9 mouse cellular contexts compared by ENCODE assay signal in the genomic region with DNA sequence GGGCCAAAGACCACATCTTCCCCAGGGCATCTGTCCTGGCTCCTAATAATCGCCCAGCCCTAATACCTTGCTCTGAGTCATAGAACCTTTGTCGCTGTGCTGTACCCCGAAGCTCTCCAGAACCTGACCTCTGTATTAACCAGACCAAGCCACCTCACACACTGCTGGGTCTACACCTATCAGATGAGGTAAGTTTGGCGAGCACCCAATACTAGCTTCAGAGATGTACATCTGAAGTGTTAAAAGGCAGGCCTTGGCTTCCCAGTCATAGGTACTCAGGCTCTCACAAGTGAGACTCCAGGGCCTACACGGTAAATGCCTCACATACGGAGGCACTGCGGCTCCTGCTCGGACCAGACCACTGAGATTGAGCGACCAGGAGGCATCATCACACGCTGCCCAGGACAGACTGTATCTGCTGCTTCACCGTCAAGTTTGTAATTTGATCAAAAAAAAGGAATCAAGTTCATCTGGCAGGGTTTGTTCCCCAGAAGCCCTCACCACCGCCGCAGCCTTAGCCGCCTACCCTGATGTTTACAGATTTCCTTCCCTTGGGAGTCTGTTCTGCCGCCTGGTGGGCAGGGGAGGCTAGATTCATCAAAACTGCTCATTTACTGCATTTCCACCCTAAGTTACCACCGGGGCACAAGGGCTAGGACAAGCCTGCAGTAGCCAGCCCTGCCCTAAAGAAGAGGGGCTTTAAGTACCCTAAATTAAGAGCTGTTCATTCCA. TPM values are rescaled to one million over a fixed set of nuclear protein-coding genes. Genes with fewer than 3 reads are reported as not detected.
DNase-seq lines count a peak whose midpoint lies in the region; ATAC-seq and TF ChIP-seq lines count a peak whose summit lies in the region.
"Had no signal": no experiment of that assay in that cellular context is flagged by ENCODE, and none has a peak within 500 bp of the region (broad histone marks: within the 10 kb centered on the region; RNA-seq: fewer than 3 reads in every experiment).

No protein-coding gene starts in this region.

- ATAC-seq in forebrain, embryonic 13.5 days: no peak
- no peak for ATAC-seq in forebrain, embryonic 12.5 days (ENCODE audit: low FRiP score)
- no peak for ATAC-seq in lung, embryonic 16.5 days (ENCODE audit: low read depth)
- ATAC-seq in hindbrain, postnatal 0 days: no peak
- ATAC-seq in neural tube, embryonic 15.5 days (ENCODE audit: low FRiP score): no peak

- TF ChIP-seq CTCF in hindbrain, postnatal 0 days (IDR thresholded peaks at IDR 0.05; ENCODE audit: low read depth): peak; percentile 52; the same call in 1 of the 2 replicates

- peaks cover 39% of the 10 kb centered on the region for H3K4me1 ChIP-seq in forebrain, embryonic 13.5 days
- H3K4me1 ChIP-seq in forebrain, embryonic 12.5 days: peaks cover 43% of the 10 kb centered on the region
- H3K4me1 ChIP-seq in lung, embryonic 16.5 days (replicated peaks; ENCODE audit: control insufficient read depth, insufficient read depth, low read length): peaks cover 19% of the 10 kb centered on the region
- H3K4me1 ChIP-seq in hindbrain, postnatal 0 days (ENCODE audit: insufficient read depth, low read length): peaks cover 11% of the 10 kb centered on the region
- peaks cover 69% of the 10 kb centered on the region for H3K4me1 ChIP-seq in neural tube, embryonic 15.5 days

- H3K9ac ChIP-seq in forebrain, embryonic 13.5 days: peak overlapping the region; percentile 81; the same call in 1 of the 2 replicates
- H3K9ac ChIP-seq in forebrain, embryonic 12.5 days: no peak overlapping the region
- peak overlapping the region; percentile 6; the same call in 1 of the 2 replicates for H3K9ac ChIP-seq in lung, embryonic 16.5 days (ENCODE audit: low read length)
- H3K9ac ChIP-seq in hindbrain, postnatal 0 days (replicated peaks; ENCODE audit: low read length): 0 out of 2 replicates have a peak overlapping the region, but pooled peaks have one; percentile 90
- no peak overlapping the region; the same call in 1 of the 2 replicates for H3K9ac ChIP-seq in neural tube, embryonic 15.5 days (replicated peaks)

- H3K4me2 ChIP-seq in forebrain, embryonic 13.5 days: peak overlapping the region; percentile 80; the same call in 1 of the 2 replicates
- no peak overlapping the region for H3K4me2 ChIP-seq in forebrain, embryonic 12.5 days
- H3K4me2 ChIP-seq in lung, embryonic 16.5 days (ENCODE audit: low read depth, low read length): no peak overlapping the region; the same call in 1 of the 2 replicates
- peak overlapping the region; percentile 70 for H3K4me2 ChIP-seq in hindbrain, postnatal 0 days (ENCODE audit: low read depth, low read length)
- peak overlapping the region; percentile 87 for H3K4me2 ChIP-seq in neural tube, embryonic 15.5 days

- 86% methylated on average over 16 of the region's 16 CpGs for WGBS in forebrain, embryonic 13.5 days
- 88% methylated on average over 16 of the region's 16 CpGs for WGBS in forebrain, embryonic 12.5 days
- 67% methylated on average over 16 of the region's 16 CpGs for WGBS in lung, embryonic 16.5 days
- WGBS in hindbrain, postnatal 0 days: 75% methylated on average over 16 of the region's 16 CpGs
- 74% methylated on average over 16 of the region's 16 CpGs for WGBS in neural tube, embryonic 15.5 days

- H3K36me3 ChIP-seq in forebrain, embryonic 13.5 days (ENCODE audit: poor library complexity, severe bottlenecking): peaks cover 42% of the 10 kb centered on the region
- H3K36me3 ChIP-seq in forebrain, embryonic 12.5 days (replicated peaks): peaks cover 46% of the 10 kb centered on the region
- H3K36me3 ChIP-seq in lung, embryonic 16.5 days (ENCODE audit: control insufficient read depth, insufficient read depth, low read length): peaks cover 10% of the 10 kb centered on the region; the same call in 1 of the 2 replicates
- H3K36me3 ChIP-seq in hindbrain, postnatal 0 days (ENCODE audit: insufficient read depth, low read length): peaks cover 26% of the 10 kb centered on the region; the same call in 1 of the 2 replicates
- peaks cover 41% of the 10 kb centered on the region for H3K36me3 ChIP-seq in neural tube, embryonic 15.5 days

- H3K4me3 ChIP-seq in forebrain, embryonic 13.5 days: no peak overlapping the region
- no peak overlapping the region; the same call in 1 of the 2 replicates for H3K4me3 ChIP-seq in forebrain, embryonic 12.5 days (replicated peaks)
- H3K4me3 ChIP-seq in lung, embryonic 16.5 days (ENCODE audit: low read length): no peak overlapping the region
- peak overlapping the region; percentile 85; the same call in 1 of the 2 replicates for H3K4me3 ChIP-seq in hindbrain, postnatal 0 days (ENCODE audit: low read length)
- H3K4me3 ChIP-seq in neural tube, embryonic 15.5 days (replicated peaks): peak overlapping the region; percentile 83

- H3K27me3 ChIP-seq in forebrain, embryonic 13.5 days: peaks cover 5% of the 10 kb centered on the region; the same call in 1 of the 2 replicates
- no peaks in the 10 kb centered on the region for H3K27me3 ChIP-seq in forebrain, embryonic 12.5 days
- H3K27me3 ChIP-seq in lung, embryonic 16.5 days (ENCODE audit: control insufficient read depth, insufficient read depth, low read depth, low read length): no peaks in the 10 kb centered on the region
- H3K27me3 ChIP-seq in hindbrain, postnatal 0 days (ENCODE audit: insufficient read depth, low read length): no peaks in the 10 kb centered on the region
- no peaks in the 10 kb centered on the region for H3K27me3 ChIP-seq in neural tube, embryonic 15.5 days (replicated peaks)

- no peaks in the 10 kb centered on the region for H3K9me3 ChIP-seq in forebrain, embryonic 13.5 days (replicated peaks)
- H3K9me3 ChIP-seq in forebrain, embryonic 12.5 days: no peaks in the 10 kb centered on the region
- no peaks in the 10 kb centered on the region for H3K9me3 ChIP-seq in lung, embryonic 16.5 days (ENCODE audit: control insufficient read depth, low read length)
- no peaks in the 10 kb centered on the region for H3K9me3 ChIP-seq in hindbrain, postnatal 0 days (ENCODE audit: low read length)
- no peaks in the 10 kb centered on the region for H3K9me3 ChIP-seq in neural tube, embryonic 15.5 days (replicated peaks)

- no peak overlapping the region for H3K27ac ChIP-seq in forebrain, embryonic 13.5 days
- no peak overlapping the region for H3K27ac ChIP-seq in forebrain, embryonic 12.5 days
- no peak overlapping the region for H3K27ac ChIP-seq in lung, embryonic 16.5 days (ENCODE audit: low read length)
- H3K27ac ChIP-seq in hindbrain, postnatal 0 days: peak overlapping the region; percentile 83; the same call in 1 of the 2 replicates
- H3K27ac ChIP-seq in neural tube, embryonic 15.5 days (replicated peaks): no peak overlapping the region

- no peak for DNase-seq in lung, postnatal 36 days
- peak; percentile 44 for DNase-seq in hindbrain, postnatal 0 days (ENCODE audit: low spot score)
- no peak for DNase-seq in cerebellum, postnatal 10 days
- DNase-seq in kidney, postnatal 14 days: no peak
- DNase-seq: adrenal gland, adult 8-10 months had no signal

RNA-seq across cellular contexts. Expression of gene Camk2g, which starts 2.2 kb away (rescaled TPM):
- 60.7 and 81.8 TPM in 2 replicates for polyA plus RNA-seq in forebrain, embryonic 13.5 days (2015; fragmentation: Nextera tagmentation; extraction: Ambion mirVana)
- polyA plus RNA-seq in forebrain, embryonic 12.5 days (2016; fragmentation: Nextera tagmentation; extraction: Ambion mirVana): 54.1 and 60.4 TPM in 2 replicates
- 33.7 and 37.0 TPM in 2 replicates for polyA plus RNA-seq in lung, embryonic 16.5 days (2015; fragmentation: Nextera tagmentation; extraction: Ambion mirVana)
- 204 and 248 TPM in 2 replicates for total RNA-seq in hindbrain, postnatal 0 days (2014; rRNA removed)
- polyA plus RNA-seq in hindbrain, postnatal 0 days (2015; fragmentation: Nextera tagmentation; extraction: Ambion mirVana): 291 and 299 TPM in 2 replicates
- 214 and 230 TPM in 2 replicates for polyA plus RNA-seq in neural tube, embryonic 15.5 days (2015; fragmentation: Nextera tagmentation; extraction: Ambion mirVana)

RNA-seq across cellular contexts. Expression of gene Plau, which starts 44.8 kb away (rescaled TPM):
- 0.27 and 0.35 TPM in 2 replicates for polyA plus RNA-seq in forebrain, embryonic 13.5 days (2015; fragmentation: Nextera tagmentation; extraction: Ambion mirVana)
- 0.10 and 0.15 TPM in 2 replicates for polyA plus RNA-seq in forebrain, embryonic 12.5 days (2016; fragmentation: Nextera tagmentation; extraction: Ambion mirVana)
- polyA plus RNA-seq in lung, embryonic 16.5 days (2015; fragmentation: Nextera tagmentation; extraction: Ambion mirVana): 1.8 and 2.1 TPM in 2 replicates
- 1.2 and 1.4 TPM in 2 replicates for total RNA-seq in hindbrain, postnatal 0 days (2014; rRNA removed)
- 0.26 and 0.39 TPM in 2 replicates for polyA plus RNA-seq in hindbrain, postnatal 0 days (2015; fragmentation: Nextera tagmentation; extraction: Ambion mirVana)
- 0.83 and 1.1 TPM in 2 replicates for polyA plus RNA-seq in neural tube, embryonic 15.5 days (2015; fragmentation: Nextera tagmentation; extraction: Ambion mirVana)

RNA-seq across cellular contexts. Expression of gene Ndst2, which starts 57.3 kb away (rescaled TPM):
- polyA plus RNA-seq in forebrain, embryonic 13.5 days (2015; fragmentation: Nextera tagmentation; extraction: Ambion mirVana): 14.0 and 18.3 TPM in 2 replicates
- polyA plus RNA-seq in forebrain, embryonic 12.5 days (2016; fragmentation: Nextera tagmentation; extraction: Ambion mirVana): 22.3 and 24.5 TPM in 2 replicates
- polyA plus RNA-seq in lung, embryonic 16.5 days (2015; fragmentation: Nextera tagmentation; extraction: Ambion mirVana): 26.6 and 29.9 TPM in 2 replicates
- total RNA-seq in hindbrain, postnatal 0 days (2014; rRNA removed): 19.8 and 23.2 TPM in 2 replicates
- polyA plus RNA-seq in hindbrain, postnatal 0 days (2015; fragmentation: Nextera tagmentation; extraction: Ambion mirVana): 12.4 and 16.7 TPM in 2 replicates
- polyA plus RNA-seq in neural tube, embryonic 15.5 days (2015; fragmentation: Nextera tagmentation; extraction: Ambion mirVana): 17.1 and 19.3 TPM in 2 replicates

Comparison
In these comparisons a context has a peak if more than half of its experiments do, and no peak if none do; other contexts are left out.
1. H3K4me2 ChIP-seq: peak in forebrain, embryonic 13.5 days (single experiment), hindbrain, postnatal 0 days (single experiment) and neural tube, embryonic 15.5 days (single experiment); none in forebrain, embryonic 12.5 days (single experiment) and lung, embryonic 16.5 days (single experiment).
2. H3K9ac ChIP-seq: peak in forebrain, embryonic 13.5 days (single experiment), lung, embryonic 16.5 days (single experiment) and hindbrain, postnatal 0 days (single experiment); none in forebrain, embryonic 12.5 days (single experiment) and neural tube, embryonic 15.5 days (single experiment).
3. H3K4me3 ChIP-seq: peak in hindbrain, postnatal 0 days (single experiment) and neural tube, embryonic 15.5 days (single experiment); none in forebrain, embryonic 13.5 days (single experiment), forebrain, embryonic 12.5 days (single experiment) and lung, embryonic 16.5 days (single experiment).